Mouse (Mus musculus) erythroid progenitor cell, adult 5-6 weeks (primary cell): Measurements from ENCODE around the gene Zmynd8. TPM values are rescaled to one million over a fixed set of nuclear protein-coding genes. Genes with fewer than 3 reads are reported as not detected.

ENCODE experiments used
- ATAC-seq: replicated peaks from 2 replicates; pipeline ENCODE4 v1.8.0; 2016; ENCODE audit warnings: moderate number of reproducible peaks, mild to moderate bottlenecking, moderate TSS enrichment, inconsistent platforms; ENCODE audit not compliant: poor library complexity, low FRiP score, severe bottlenecking
- total RNA-seq, 2 experiments: library from RNA; stranded (forward) in 1 of 2; stranded (reverse) in 1 of 2; fragments of 150-400 nt in 1 of 2; fragments of 186-747, 209-891 nt in 1 of 2; gene quantifications; 2 replicates each; pipeline versions ENCODE4 v1.2.3 to v1.2.4; 2015 to 2017; ENCODE audit warnings: low replicate concordance in 2 of 2

The Zmynd8 gene
- 55.3 and 129 TPM in 2 replicates for total RNA-seq (2015; ENCODE audit: low replicate concordance)
- 59.5 and 85.9 TPM in 2 replicates for total RNA-seq (2017; ENCODE audit: low replicate concordance)

DNA sequence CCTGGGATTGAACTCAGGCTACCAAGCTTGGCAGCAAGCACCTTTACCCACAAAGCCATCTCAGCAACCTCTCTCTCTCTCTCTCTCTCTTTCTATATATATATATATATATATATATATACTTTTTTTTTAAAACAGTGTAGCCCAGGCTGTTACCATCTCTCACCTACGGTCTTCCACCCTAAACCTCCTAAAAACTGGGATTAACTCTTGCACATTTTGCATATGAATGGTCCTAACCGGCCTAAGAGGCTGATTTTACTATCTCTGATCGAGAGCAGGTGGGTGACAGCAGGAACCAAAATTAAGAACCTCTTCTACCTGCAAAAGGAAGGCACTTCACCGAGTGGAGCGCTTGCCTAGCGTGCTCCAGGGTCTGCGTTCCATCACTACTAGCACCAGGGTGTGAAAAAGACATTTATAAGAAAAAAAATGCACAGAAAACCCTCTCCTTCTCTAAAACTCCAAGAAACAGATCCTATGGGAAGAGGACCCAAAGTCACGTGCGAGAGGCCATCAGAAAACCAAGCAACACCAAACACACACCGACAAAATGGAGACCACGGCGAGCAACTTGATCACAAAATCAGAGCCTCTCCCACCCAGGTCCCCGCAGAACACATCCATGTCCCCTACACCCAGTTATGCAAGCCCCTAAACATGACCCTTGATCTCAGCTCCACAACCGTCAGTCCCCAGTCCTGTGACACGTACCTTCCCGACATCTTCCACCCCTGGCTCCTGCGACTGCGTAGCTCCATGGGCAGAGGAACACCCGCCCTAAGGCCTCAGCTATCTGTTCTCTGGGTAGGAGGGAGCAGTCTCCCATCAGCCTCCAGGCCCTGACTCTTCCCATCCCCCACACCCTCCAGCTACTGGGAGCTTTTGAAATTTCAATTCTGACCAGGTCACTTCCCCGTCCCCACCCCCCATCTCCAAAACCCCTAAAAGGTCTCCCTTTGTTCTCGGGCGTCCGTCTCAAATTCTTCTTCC, at the start of gene Zmynd8:
TSS of gene Zmynd8 (minus strand) at position 815 of the 993 bp plus-strand sequence.
- no peak for ATAC-seq

DNA sequence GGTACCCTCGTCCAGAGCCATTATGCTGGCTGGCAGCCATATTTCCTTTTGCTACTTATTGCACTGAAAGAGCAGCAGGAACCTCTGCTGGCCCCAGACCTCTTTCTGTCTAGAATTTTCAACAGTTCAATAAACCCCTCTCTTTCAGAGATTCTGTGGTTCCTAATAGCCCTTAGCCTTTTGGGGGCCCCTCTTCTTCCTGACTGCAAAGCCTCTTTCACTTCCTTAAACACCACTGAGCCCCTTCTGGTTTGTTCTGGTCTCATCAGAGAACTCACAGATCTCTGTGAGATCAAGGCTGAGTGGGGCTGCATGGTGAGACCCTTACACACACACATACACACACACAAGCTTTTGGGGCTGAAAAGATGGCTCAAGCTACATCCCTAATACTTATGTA, 49.2 kb upstream of the Zmynd8 start:
- ATAC-seq = no peak

DNA sequence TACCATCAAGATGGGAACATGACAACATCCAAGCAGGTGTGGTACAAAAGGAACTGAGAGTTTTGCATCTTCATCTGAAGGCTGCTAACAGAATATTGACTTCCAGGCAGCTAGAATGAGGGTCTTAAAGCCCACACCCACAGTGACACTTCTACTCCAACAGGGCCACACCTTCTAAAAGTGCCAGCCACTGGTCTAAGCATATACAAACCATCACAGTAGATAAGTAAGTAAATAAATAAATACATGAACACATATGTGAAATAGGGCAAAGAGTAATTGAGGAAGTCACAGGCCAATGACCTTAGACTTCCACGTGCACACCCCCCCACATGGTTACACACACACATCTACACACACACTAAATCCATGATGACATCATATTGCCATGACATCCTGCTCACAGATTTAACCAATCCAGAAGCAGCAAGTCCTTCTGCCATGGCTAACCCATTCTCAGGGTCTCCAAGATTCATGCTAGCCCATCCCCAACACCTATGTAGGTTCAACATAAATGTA, 47.3 kb upstream of the Zmynd8 start:
- ATAC-seq = no peak

DNA sequence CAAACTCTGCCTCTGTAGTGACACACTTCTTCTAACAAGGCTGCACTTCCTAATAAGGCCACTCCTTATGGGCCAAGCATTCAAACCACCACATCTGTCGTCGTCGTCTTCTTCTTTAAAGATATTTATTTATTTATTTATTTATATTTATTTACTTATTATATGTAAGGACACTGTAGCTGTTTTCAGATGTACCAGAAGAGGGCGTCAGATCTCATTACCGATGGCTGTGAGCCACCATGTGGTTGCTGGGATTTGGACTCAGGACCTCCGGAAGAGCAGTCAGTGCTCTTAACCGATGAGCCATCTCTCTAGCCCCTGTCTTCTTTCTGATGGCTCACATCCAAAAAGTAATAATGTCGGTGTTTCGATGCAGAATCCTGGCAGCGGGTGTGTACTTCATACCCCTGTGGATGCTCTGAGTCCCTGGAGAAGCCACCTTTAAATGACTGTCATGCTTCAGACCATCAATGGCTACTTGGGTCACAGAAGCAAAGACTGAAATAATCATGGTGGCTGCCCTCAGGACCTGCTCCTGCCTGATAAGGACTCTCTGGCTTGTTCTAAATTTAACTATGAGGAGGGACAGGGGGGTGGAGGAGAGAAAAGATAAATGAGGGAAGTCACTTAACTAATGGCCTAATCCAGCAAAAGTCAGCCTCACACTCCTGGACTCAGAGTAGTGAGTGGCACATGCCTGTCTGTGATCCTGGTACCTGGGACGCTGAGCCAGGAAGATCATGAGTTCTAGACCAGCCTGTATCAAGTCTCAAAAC, 45.9 kb upstream of the Zmynd8 start:
- ATAC-seq = peak; percentile 93

DNA sequence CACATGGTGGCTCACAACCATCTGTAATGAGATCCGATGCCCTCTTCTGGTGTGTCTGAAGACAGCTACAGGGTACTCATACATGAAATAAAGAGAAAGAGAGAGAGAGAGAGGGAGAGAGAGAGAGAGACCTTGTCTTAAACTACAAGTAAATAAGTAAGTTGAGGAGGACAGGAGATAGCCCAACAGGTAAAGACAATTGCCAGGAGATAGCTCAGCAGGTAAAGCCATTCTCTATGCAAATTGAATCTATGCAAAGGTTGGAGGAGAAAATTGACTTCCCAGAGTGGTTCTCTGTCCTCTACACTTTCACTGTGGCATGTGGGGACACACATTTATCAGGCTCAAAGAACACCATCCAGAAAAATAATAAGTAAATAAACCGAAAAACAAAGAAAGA, 44.3 kb upstream of the Zmynd8 start:
- ATAC-seq = no peak

DNA sequence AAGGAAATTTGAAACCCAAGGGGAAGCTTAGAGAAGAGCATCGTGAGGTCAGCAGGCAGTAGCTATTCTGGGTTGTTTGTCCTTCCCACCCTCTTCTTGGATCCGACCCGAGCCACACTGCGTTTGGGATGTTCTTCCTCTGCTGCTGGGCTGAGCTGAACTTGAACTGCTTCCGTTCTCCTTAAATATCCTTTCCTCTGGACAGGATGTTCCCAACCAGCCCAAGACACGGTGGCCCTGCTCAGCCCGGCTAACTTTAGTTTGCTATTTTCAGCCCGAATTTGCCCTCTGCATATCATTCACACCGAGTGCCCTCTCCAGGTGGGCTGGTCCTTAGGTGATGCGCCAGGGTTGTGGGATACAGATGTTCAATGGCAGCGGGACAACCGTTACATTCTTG, 37.3 kb upstream of the Zmynd8 start:
- no peak for ATAC-seq

DNA sequence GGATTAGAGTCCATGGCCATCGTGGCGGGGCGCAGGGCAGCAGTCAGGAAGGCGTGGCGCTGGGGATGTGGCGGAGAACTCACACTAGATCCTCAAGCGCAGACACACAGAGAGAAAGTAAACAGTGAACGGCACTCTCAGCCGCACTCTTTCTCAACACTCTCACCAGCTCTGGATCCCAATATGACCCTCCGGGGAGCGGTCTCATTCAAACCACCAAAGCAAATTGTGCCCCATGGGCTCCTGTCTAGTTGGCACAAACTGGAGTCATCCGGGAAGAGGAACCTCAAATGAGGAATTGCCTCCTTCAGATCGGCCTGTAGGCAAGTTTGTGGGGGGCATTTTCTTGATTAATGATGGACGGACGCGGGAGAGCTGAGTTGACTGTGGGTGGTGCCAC, 28.9 kb upstream of the Zmynd8 start:
- ATAC-seq = no peak

DNA sequence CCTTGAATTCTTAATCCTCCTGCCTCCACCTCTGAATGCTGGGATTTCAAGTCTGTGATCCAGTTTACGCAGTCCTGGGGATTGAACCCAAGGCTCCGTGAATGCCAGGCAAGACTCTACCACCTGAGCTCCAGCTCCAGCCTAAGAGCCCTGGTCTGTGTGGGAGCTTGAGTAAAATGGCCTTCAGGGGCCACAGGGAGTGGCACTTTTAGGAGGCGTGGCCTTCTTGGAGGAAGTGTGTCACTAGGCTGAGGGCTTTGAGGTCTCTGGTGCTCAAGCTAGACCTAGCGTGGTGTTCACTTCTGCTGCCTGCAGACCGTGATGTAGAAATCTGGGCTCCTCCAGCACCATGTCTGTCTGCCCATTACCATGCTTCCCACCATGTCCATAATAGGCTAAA, 27.4 kb upstream of the Zmynd8 start:
- no peak for ATAC-seq

DNA sequence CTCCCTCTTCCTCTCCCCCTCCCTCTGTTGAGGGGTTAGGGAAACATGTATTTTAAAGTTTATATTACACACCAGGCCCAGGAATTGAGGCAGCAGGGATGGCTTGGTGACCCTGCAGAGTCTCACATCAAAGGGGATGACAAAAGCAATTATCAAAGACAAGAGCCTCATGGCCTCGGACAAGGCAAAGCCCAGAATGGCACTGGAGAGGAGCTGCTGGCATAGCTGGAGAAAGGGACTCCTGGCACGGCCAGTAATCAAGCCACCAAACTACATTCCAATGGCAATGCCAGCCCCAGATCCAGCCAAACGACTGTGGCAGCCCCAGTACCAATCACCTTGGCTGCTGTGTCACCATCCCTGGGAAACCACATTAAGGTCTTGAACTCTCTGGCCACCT, 26.3 kb upstream of the Zmynd8 start:
- ATAC-seq = no peak

DNA sequence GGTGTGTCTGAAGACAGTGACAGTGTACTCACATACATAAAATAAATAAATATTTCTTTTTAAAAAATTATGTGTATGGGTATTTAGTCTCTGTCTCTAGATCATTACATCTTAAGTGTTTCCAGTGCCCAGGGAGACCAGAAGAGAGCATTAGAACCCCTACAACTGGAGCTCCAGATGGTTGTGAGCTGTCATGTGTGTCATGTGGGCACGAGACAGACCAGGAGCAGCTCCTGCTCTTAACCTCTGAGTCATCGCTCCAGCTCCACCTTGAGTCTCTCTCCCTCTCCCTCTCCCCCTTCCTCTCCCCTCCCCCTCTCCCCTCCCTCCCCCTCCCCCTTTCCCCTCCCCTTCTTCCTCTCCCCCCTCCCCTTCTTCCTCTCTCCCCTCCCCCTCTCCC, 25.9 kb upstream of the Zmynd8 start:
- ATAC-seq = no peak

DNA sequence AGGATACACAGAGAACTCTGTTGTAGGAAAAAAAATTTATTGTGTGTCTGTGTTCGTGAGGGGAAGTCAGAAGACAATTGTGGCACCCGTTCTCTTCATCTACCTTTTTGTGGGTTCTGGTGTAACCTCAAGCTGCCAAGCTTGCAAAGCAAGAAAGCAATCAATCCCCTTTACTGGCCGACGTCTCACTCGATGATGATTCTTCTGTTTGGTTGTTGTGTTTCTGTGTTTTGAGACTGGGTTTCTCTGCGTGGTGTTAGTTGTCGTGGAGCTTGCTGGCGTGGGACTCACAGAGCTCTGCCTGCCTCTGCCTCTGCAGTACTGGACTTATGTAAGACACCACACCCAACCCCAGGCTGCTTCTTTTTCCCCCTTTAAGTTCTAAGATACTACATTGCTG, 24.9 kb upstream of the Zmynd8 start:
- no peak for ATAC-seq

DNA sequence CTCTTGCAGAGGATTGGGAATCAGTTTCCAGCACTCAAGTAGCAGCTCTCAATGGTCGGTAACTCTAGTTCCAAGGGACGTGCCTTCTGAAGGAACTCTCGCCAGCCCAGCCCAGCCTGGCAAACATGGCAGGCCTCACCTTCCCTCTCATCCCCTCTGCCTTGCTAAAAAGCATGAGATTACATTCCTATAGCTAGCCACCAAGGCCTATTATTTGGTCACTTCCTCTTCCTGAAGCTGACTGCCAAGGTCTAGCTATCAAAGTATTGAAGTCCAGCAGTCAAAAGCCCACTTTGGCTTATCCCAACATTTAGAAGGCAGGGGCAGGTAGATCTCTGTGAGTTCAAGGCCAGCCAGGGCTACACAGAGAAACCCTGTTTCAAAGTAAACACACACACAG, 24.2 kb upstream of the Zmynd8 start:
- ATAC-seq = no peak

DNA sequence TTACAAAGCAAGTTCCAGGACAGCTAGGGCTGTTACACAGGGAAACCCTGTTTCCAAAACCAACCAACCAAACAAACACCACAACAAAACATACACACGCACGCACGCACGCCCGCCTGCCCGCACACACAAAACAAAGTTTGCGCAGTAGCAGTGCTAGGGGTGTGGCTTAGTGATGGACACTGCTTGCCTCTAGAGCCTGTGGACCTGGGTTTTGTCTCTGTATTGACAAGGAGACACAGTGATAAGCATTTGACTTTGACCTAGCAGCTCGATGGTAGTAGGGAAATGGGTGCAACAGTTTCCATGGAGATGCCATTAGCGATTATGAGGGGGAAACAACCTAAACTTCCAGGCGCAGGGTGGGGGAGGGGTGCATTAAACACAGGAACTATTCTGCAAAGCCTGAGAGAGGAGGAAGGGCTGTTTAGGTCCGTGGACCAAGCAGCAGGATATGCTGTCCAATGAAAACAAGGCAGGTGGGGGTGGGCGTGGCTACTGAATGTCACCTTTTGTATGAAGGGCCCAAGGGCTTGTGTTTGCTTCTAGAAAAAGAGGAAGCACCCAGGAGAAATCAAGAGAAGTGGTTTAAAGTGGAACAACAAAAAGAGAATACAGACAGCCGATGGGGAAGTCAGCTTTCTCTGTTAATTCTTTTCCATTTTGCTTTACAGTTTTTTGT, 23.4 kb upstream of the Zmynd8 start:
- no peak for ATAC-seq

DNA sequence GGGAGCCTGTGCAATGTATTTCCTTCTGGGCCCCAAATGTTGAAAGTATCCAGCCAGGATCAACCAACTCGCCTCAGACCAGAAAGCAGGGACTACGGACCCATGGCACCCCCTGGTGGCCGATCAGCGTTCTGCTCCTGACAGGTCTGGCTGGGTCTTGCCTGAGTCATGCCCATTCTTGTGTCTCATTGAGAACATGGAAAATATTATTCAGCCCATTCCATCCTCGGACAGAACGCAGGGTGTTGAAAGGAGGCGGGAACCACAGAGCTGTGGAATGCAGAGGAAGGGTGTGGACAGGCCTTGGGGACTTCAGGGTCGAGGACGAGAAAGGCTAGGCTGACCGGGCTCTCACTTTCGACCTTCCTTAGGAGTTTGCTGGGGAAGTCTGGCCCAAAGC, 15.5 kb upstream of the Zmynd8 start:
- ATAC-seq = peak; percentile 88

DNA sequence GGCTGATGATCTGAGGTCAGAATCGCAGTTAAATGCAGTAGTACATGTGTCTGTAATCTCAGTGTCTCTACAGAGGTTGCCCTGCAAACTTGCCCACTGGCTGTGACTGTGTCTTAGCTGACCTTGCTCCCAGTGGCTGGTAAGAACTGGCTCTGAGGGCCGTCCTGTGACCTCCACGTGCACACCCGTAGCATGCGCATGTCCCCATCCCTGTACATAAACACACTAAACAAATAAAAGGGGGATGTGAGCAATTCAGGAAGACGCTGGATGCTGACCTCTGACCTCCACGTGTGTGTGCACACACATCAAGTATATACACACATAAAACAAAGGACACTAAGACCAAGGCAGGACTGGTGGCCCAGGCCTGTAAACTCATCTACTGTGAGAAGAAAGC, 14.3 kb upstream of the Zmynd8 start:
- no peak; the same call in 1 of the 2 replicates for ATAC-seq

DNA sequence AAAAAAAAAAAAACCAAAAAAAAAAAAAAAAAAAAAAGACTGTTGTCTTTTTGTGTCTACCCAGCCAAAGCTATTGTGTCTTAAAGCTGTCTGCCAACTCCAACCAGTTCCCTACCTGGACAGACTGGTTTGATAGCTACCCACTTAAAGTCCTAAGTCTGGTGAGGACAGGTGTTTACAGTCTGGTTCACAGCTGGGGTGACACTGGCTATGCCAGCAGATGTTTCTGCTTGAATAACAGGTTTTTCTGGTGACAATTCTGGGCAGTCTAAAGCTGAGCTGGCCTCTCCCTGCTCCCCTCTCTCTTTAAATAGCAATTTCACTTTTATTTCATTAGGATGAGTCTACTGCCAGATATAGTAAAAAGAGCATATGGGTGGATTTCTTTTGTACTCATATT, 10.9 kb upstream of the Zmynd8 start:
- ATAC-seq = no peak

DNA sequence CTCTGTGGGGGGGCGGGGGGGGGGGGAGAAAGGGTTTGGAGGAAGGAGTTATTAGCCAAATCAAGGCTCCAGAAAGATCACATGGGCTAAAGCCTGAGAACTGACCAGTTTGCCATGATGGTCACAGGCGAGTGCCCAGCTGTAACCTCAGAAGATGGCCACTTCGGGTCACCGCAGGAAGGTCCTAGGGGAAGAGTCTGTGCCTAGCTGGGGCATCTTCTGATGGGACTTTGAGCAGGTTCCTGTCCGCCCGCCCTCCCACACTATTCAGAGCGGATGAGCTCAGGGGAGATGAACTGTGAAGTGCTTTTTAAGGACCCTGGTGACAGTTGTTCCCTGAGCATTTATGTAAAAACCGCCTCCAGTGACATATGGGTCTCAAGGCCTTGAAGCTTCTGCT, 8.4 kb upstream of the Zmynd8 start:
- no peak for ATAC-seq

DNA sequence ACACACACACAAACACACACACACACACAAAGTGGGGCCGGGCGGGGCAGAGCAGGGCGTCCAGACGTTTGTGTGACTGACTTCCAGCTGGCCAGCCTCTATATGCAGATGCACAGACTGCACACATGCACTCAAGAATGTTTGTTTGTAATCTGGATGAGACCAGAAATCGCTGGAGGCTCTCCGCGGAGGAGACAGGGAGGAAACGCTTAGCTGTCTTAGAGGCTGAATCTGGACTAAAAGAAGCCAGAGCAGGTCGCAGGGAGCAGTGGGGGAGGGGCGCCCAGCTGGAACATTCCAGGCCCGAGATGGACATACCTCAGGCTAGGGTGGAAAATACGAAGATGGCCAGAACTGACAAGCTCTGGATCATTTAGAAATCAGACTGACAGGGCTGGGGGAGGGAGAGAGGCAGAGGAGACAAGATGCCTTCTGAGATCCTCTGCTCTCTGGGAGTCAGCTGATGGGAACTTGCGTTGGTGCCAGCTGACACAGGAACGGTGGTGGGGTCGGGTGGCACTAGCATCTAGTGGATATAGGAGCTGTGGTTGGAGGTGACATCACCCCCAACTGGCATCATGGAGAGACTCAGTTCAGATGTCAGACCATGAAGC, 7.6 kb upstream of the Zmynd8 start:
- no peak for ATAC-seq

DNA sequence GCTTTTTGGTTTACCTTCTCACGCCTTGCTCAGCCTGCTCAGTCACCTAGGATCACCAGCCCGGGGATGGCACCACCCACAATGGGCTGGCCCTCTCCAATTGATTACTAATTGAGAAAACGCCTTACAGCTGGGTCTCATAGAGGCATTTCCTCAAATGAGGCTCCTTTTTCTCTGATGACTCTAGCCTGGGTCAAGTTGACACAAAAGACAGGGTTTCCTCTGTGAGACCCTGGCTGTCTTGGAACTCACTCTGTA, 2.2 kb upstream of the Zmynd8 start:
- no peak for ATAC-seq
